Mouse (Mus musculus) heart, postnatal 0 days (tissue): Measurements from ENCODE around the gene Dennd2a.

ENCODE experiments used
- CTCF ChIP-seq: IDR thresholded peaks from 2 replicates; pipeline ENCODE4 v1.5.1; 2016; ENCODE audit warnings: antibody characterized with exemption, control low read depth, low read depth
- EP300 ChIP-seq: IDR thresholded peaks from 2 replicates; pipeline ENCODE4 v1.6.1; 2016; ENCODE audit warnings: antibody characterized with exemption, low read depth

DNA sequence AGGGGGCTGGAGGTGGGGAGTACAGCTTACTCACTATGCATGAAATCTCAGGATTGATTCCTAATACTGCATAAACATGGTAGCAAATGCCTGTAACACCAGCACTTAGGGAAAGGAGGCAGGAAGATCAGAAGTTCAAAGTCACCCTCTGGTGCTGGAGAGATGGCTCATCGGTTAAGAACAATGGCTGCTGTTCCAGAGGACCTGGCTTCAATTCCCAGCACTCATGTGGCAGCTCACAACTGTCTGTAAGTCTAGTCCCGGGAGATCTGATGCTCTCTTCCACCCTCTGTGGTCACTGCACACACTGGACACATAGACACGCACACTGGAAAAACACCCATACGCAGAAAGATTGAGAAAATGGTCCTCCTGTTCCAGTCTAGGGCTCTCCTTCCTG lies 124.5 kb downstream of the Dennd2a start:
- TF ChIP-seq EP300 (no peak), CTCF (no peak)
